8 mouse cellular contexts compared by ENCODE assay signal in the genomic region with DNA sequence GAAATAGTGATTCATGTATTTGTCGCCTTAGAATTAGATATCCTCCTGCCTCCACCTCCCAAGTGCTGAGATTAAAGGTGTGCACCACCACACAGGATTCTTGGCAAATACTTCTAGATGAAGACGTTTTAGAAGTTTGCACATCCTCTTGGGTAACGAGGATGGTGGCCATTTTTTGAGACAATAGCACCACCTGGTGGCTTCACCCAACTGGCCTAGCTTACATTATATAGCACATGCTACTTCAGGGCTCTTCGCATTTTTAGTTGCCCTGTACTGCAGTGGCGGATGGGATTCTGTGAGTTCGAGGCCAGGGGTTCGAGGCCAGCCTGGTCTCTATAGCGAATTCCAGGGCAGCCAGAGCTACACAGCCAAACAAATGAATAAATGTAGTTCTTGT. TPM values are rescaled to one million over a fixed set of nuclear protein-coding genes. Genes with fewer than 3 reads are reported as not detected.
DNase-seq lines count a peak whose midpoint lies in the region; ATAC-seq and TF ChIP-seq lines count a peak whose summit lies in the region.

No protein-coding gene starts in this region.

- H3K4me2 ChIP-seq in embryonic facial prominence, embryonic 14.5 days (ENCODE audit: low read depth, low read length): no peak overlapping the region
- no peak overlapping the region for H3K4me2 ChIP-seq in heart, embryonic 12.5 days
- H3K4me2 ChIP-seq in kidney, embryonic 16.5 days (replicated peaks; ENCODE audit: low read depth, low read length): no peak overlapping the region

- 28% methylated on average over 8 of the region's 8 CpGs for WGBS in embryonic facial prominence, embryonic 14.5 days
- 27% methylated on average over 8 of the region's 8 CpGs for WGBS in heart, embryonic 12.5 days
- WGBS in kidney, embryonic 16.5 days: 31% methylated on average over 8 of the region's 8 CpGs
- 17% methylated on average over 8 of the region's 8 CpGs for WGBS in liver, adult 2 months

- H3K4me3 ChIP-seq in embryonic facial prominence, embryonic 14.5 days (ENCODE audit: low read depth, low read length): no peak overlapping the region
- H3K4me3 ChIP-seq in heart, embryonic 12.5 days: no peak overlapping the region
- H3K4me3 ChIP-seq in kidney, embryonic 16.5 days (ENCODE audit: low read length): no peak overlapping the region
- H3K4me3 ChIP-seq in liver, adult 2 months (ENCODE audit: insufficient read depth, low read depth, low read length): no peak overlapping the region

- ATAC-seq in embryonic facial prominence, embryonic 14.5 days (ENCODE audit: low read depth): peak; percentile 82; the same call in 1 of the 2 replicates
- ATAC-seq in heart, embryonic 12.5 days (ENCODE audit: insufficient number of reproducible peaks, low FRiP score): peak; percentile 37; the same call in 1 of the 2 replicates
- peak; percentile 39; the same call in 1 of the 2 replicates for ATAC-seq in kidney, embryonic 16.5 days (ENCODE audit: low FRiP score, low TSS enrichment)

- no peaks in the 10 kb centered on the region; the same call in 1 of the 2 replicates for H3K27me3 ChIP-seq in embryonic facial prominence, embryonic 14.5 days (replicated peaks; ENCODE audit: control insufficient read depth, insufficient read depth, low read length)
- H3K27me3 ChIP-seq in heart, embryonic 12.5 days (replicated peaks): 0 out of 2 replicates have a peak, but pooled peaks cover 13% of the 10 kb centered on the region
- peaks cover 2% of the 10 kb centered on the region; the same call in 1 of the 2 replicates for H3K27me3 ChIP-seq in kidney, embryonic 16.5 days (ENCODE audit: insufficient read depth, low read length)
- no peaks in the 10 kb centered on the region for H3K27me3 ChIP-seq in liver, adult 2 months (ENCODE audit: control insufficient read depth, insufficient read depth, low read length)

- TF ChIP-seq CTCF in liver, adult 2 months (IDR thresholded peaks at IDR 0.05; ENCODE audit: low read depth, low read length): peak; percentile 52

- H3K9ac ChIP-seq in embryonic facial prominence, embryonic 14.5 days (ENCODE audit: low read depth, low read length): no peak overlapping the region
- no peak overlapping the region for H3K9ac ChIP-seq in heart, embryonic 12.5 days
- H3K9ac ChIP-seq in kidney, embryonic 16.5 days (replicated peaks; ENCODE audit: low read length): no peak overlapping the region
- H3K9ac ChIP-seq in liver, adult 2 months (ENCODE audit: low read depth, low read length): no peak overlapping the region

- no peak overlapping the region for H3K27ac ChIP-seq in embryonic facial prominence, embryonic 14.5 days (replicated peaks; ENCODE audit: low read depth, low read length)
- no peak overlapping the region for H3K27ac ChIP-seq in heart, embryonic 12.5 days (ENCODE audit: poor library complexity, severe bottlenecking)
- H3K27ac ChIP-seq in kidney, embryonic 16.5 days (ENCODE audit: low read length): no peak overlapping the region
- H3K27ac ChIP-seq in liver, adult 2 months (replicated peaks; ENCODE audit: insufficient read depth, low read depth, low read length): no peak overlapping the region

- H3K9me3 ChIP-seq in embryonic facial prominence, embryonic 14.5 days (ENCODE audit: control insufficient read depth, low read length): no peaks in the 10 kb centered on the region
- H3K9me3 ChIP-seq in heart, embryonic 12.5 days (replicated peaks): no peaks in the 10 kb centered on the region
- H3K9me3 ChIP-seq in kidney, embryonic 16.5 days (ENCODE audit: low read length): no peaks in the 10 kb centered on the region

- no peaks in the 10 kb centered on the region for H3K79me2 ChIP-seq in liver, adult 2 months (ENCODE audit: control insufficient read depth, insufficient read depth, low read length)

- no peaks in the 10 kb centered on the region for H3K4me1 ChIP-seq in embryonic facial prominence, embryonic 14.5 days (ENCODE audit: control insufficient read depth, insufficient read depth, low read length)
- no peaks in the 10 kb centered on the region for H3K4me1 ChIP-seq in heart, embryonic 12.5 days (replicated peaks)
- H3K4me1 ChIP-seq in kidney, embryonic 16.5 days (ENCODE audit: insufficient read depth, low read length): 0 out of 2 replicates have a peak, but pooled peaks cover 6% of the 10 kb centered on the region
- peaks cover 10% of the 10 kb centered on the region for H3K4me1 ChIP-seq in liver, adult 2 months (ENCODE audit: control insufficient read depth, insufficient read depth, low read length)

- DNase-seq in A20 (ENCODE audit: low read depth, low spot score): peak; percentile 83
- peak; percentile 72 for DNase-seq in adrenal gland, postnatal 25 days
- DNase-seq in embryonic facial prominence, embryonic 14.5 days (ENCODE audit: low spot score): peak; percentile 81
- DNase-seq in liver, adult 2 months (ENCODE audit: extremely low read depth, low read depth, low spot score): peak; percentile 63
- DNase-seq in naive thymus-derived CD4-positive, alpha-beta T cell, adult 2 months (ENCODE audit: low read depth): peak; percentile 90
- peak; percentile 63 to 70 for DNase-seq in spleen, postnatal 36 days (ENCODE audit: low spot score in 2 of 2)

- H3K36me3 ChIP-seq in embryonic facial prominence, embryonic 14.5 days (ENCODE audit: control insufficient read depth, insufficient read depth, low read length): no peaks in the 10 kb centered on the region
- no peaks in the 10 kb centered on the region for H3K36me3 ChIP-seq in heart, embryonic 12.5 days
- H3K36me3 ChIP-seq in kidney, embryonic 16.5 days (ENCODE audit: insufficient read depth, low read length): no peaks in the 10 kb centered on the region
- H3K36me3 ChIP-seq in liver, adult 2 months (ENCODE audit: control insufficient read depth, insufficient read depth, low read length): no peaks in the 10 kb centered on the region

- no peak for TF ChIP-seq POLR2A in liver, adult 2 months (IDR thresholded peaks at IDR 0.05; ENCODE audit: extremely low read depth, insufficient read depth, low read length)

RNA-seq across cellular contexts. Expression of gene Gtf3a, which starts 44.1 kb away (rescaled TPM):
- 34.9 and 36.1 TPM in 2 replicates for total RNA-seq in adrenal gland, postnatal 25 days (2021)
- 86.0 and 95.2 TPM in 2 replicates for polyA plus RNA-seq in embryonic facial prominence, embryonic 14.5 days (2014; fragmentation: Nextera tagmentation; extraction: Ambion mirVana)
- polyA plus RNA-seq in heart, embryonic 12.5 days (2016; fragmentation: Nextera tagmentation; extraction: Ambion mirVana): 82.3 and 85.5 TPM in 2 replicates
- polyA plus RNA-seq in kidney, embryonic 16.5 days (2015; fragmentation: Nextera tagmentation; extraction: Ambion mirVana): 122 and 128 TPM in 2 replicates
- total RNA-seq in liver, adult 2 months (2014; rRNA removed): 12.2 and 15.6 TPM in 2 replicates
- polyA plus RNA-seq in liver, adult 2 months (2012; rRNA removed): 15.3 and 17.9 TPM in 2 replicates

RNA-seq across cellular contexts. Expression of gene Mtif3, which starts 59.2 kb away (rescaled TPM):
- 30.4 and 40.9 TPM in 2 replicates for total RNA-seq in adrenal gland, postnatal 25 days (2021)
- polyA plus RNA-seq in embryonic facial prominence, embryonic 14.5 days (2014; fragmentation: Nextera tagmentation; extraction: Ambion mirVana): 19.5 and 26.1 TPM in 2 replicates
- 17.1 and 23.3 TPM in 2 replicates for polyA plus RNA-seq in heart, embryonic 12.5 days (2016; fragmentation: Nextera tagmentation; extraction: Ambion mirVana)
- polyA plus RNA-seq in kidney, embryonic 16.5 days (2015; fragmentation: Nextera tagmentation; extraction: Ambion mirVana): 23.1 and 26.0 TPM in 2 replicates
- 20.3 and 24.1 TPM in 2 replicates for total RNA-seq in liver, adult 2 months (2014; rRNA removed)
- 17.4 and 17.5 TPM in 2 replicates for polyA plus RNA-seq in liver, adult 2 months (2012; rRNA removed)

RNA-seq across cellular contexts. Expression of gene Rasl11a, which starts 59.5 kb away (rescaled TPM):
- 5.6 and 9.5 TPM in 2 replicates for total RNA-seq in adrenal gland, postnatal 25 days (2021)
- 8.5 and 9.5 TPM in 2 replicates for polyA plus RNA-seq in embryonic facial prominence, embryonic 14.5 days (2014; fragmentation: Nextera tagmentation; extraction: Ambion mirVana)
- polyA plus RNA-seq in heart, embryonic 12.5 days (2016; fragmentation: Nextera tagmentation; extraction: Ambion mirVana): 9.0 and 10.3 TPM in 2 replicates
- 90.6 and 100 TPM in 2 replicates for polyA plus RNA-seq in kidney, embryonic 16.5 days (2015; fragmentation: Nextera tagmentation; extraction: Ambion mirVana)
- 0.67 TPM in 1 of 2 replicates, not detected in the other for total RNA-seq in liver, adult 2 months (2014; rRNA removed)
- 0.52 and 0.87 TPM in 2 replicates for polyA plus RNA-seq in liver, adult 2 months (2012; rRNA removed)
